Comparison of ENCODE assay signal across 8 mouse cellular contexts in the genomic region with DNA sequence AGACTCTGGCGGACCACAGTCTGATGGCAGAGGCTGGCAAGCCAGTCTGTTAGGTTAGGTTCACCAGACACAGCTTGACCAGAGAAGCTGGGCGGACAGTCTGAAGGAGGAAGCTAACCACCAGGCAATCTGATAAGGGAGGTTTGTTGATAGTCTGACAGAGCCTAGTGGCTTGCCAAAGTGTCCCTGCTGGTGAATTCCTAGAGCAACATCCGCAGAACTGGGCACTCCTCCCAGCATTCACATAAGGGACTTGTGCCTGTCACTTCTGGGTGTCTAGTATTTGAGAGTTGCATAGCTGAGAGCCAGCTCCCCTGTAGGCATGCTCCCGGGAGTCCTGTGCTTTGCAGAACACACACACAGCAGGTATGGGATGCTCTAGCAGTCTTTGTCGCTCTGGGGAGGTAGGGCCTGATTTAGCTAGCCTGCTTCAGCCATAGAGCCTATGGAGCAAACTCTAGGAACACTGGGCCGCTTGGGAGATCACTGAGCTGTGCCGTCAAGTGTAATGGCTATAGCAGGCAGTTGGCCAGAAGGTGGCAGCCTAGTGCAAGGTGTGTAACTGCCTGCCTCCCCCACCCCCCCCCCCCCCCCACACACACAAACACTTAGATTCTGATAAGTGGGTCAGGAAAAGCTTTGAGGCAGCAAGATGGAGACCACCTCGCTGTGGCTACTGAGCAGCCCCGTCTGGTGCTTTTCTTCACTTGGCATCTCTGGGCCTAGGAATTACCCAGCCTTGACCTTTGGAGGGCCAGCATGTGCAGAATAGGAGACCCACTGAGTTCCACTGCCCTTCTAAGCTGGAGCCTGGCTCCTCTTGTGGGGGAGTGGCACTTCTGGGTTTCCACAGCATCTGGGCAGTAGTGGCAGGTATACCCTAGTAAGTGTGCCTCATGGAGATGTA. TPM values are rescaled to one million over a fixed set of nuclear protein-coding genes. Genes with fewer than 3 reads are reported as not detected.
DNase-seq lines count a peak whose midpoint lies in the region; ATAC-seq and TF ChIP-seq lines count a peak whose summit lies in the region.

No protein-coding gene starts in this region.

- TF ChIP-seq EP300 in ES-Bruce4 (IDR thresholded peaks at IDR 0.05; ENCODE audit: insufficient read depth, low read depth, low read length): no peak

- H3K9me3 ChIP-seq in kidney, embryonic 15.5 days (replicated peaks): no peaks in the 10 kb centered on the region
- no peaks in the 10 kb centered on the region for H3K9me3 ChIP-seq in ES-Bruce4 (replicated peaks; ENCODE audit: control insufficient read depth, insufficient read depth, low read length, poor library complexity, severe bottlenecking)

- no peak overlapping the region for H3K9ac ChIP-seq in kidney, embryonic 15.5 days
- no peak overlapping the region for H3K9ac ChIP-seq in ES-Bruce4 (ENCODE audit: low read depth, poor library complexity, severe bottlenecking)

- ATAC-seq in kidney, embryonic 15.5 days (replicated peaks; ENCODE audit: low FRiP score): no peak
- no peak for ATAC-seq in erythroblast, adult 5-6 weeks (replicated peaks; ENCODE audit: low FRiP score, poor library complexity, severe bottlenecking)

- peak; percentile 69 for DNase-seq in kidney, adult 11 months
- DNase-seq in adrenal gland, postnatal 36 days: peak; percentile 69 to 79
- peak; percentile 48 for DNase-seq in induced T-regulatory cell, adult 2 months (ENCODE audit: low read depth)
- DNase-seq in lung, adult 2 months: peak; percentile 63
- peak; percentile 52 to 61 for DNase-seq in spleen, postnatal 36 days (ENCODE audit: low spot score in 2 of 2)

- WGBS in kidney, embryonic 15.5 days: 48% methylated on average over 9 of the region's 9 CpGs
- WGBS in lung, adult 2 months: 33% methylated on average over 9 of the region's 9 CpGs

- H3K4me2 ChIP-seq in kidney, embryonic 15.5 days: no peak overlapping the region

- peaks cover 37% of the 10 kb centered on the region for H3K4me1 ChIP-seq in kidney, embryonic 15.5 days
- H3K4me1 ChIP-seq in ES-Bruce4 (ENCODE audit: control insufficient read depth, insufficient read depth, low read length): peaks cover 5% of the 10 kb centered on the region
- peaks cover 12% of the 10 kb centered on the region for H3K4me1 ChIP-seq in lung, adult 2 months (ENCODE audit: control insufficient read depth, insufficient read depth, low read length)

- H3K27me3 ChIP-seq in kidney, embryonic 15.5 days: no peaks in the 10 kb centered on the region
- no peaks in the 10 kb centered on the region for H3K27me3 ChIP-seq in ES-Bruce4 (ENCODE audit: control insufficient read depth, insufficient read depth, low read length, poor library complexity, severe bottlenecking)

- no peak overlapping the region; the same call in 1 of the 2 replicates for H3K27ac ChIP-seq in kidney, embryonic 15.5 days
- H3K27ac ChIP-seq in ES-Bruce4 (ENCODE audit: insufficient read depth, low read length): no peak overlapping the region

- no peak overlapping the region for H3K4me3 ChIP-seq in kidney, embryonic 15.5 days (replicated peaks)
- H3K4me3 ChIP-seq in ES-Bruce4 (ENCODE audit: low read depth, low read length): no peak overlapping the region
- H3K4me3 ChIP-seq in lung, adult 2 months (replicated peaks; ENCODE audit: extremely low read depth, low read depth, low read length): no peak overlapping the region

- H3K36me3 ChIP-seq in kidney, embryonic 15.5 days: no peaks in the 10 kb centered on the region
- H3K36me3 ChIP-seq in ES-Bruce4 (ENCODE audit: control insufficient read depth, insufficient read depth, low read length, poor library complexity, severe bottlenecking): no peaks in the 10 kb centered on the region

- peak; percentile 67 for TF ChIP-seq CTCF in ES-Bruce4 (IDR thresholded peaks at IDR 0.05; ENCODE audit: low read depth, low read length)
- TF ChIP-seq CTCF in lung, adult 2 months (IDR thresholded peaks at IDR 0.05; ENCODE audit: insufficient read depth, low read length): peak; percentile 62

- no peak for TF ChIP-seq POLR2A in ES-Bruce4 (IDR thresholded peaks at IDR 0.05; ENCODE audit: insufficient read depth, low read length)
- no peak for TF ChIP-seq POLR2A in lung, adult 2 months (IDR thresholded peaks at IDR 0.05; ENCODE audit: borderline replicate concordance, extremely low read depth, low read depth, low read length)

RNA-seq across cellular contexts. Expression of a gene that starts 2.2 kb away (rescaled TPM):
- 40.3 and 46.8 TPM in 2 replicates for polyA plus RNA-seq in kidney, embryonic 15.5 days (2015; fragmentation: Nextera tagmentation; extraction: Ambion mirVana)
- polyA plus RNA-seq in ES-Bruce4 (2011; ENCODE audit: insufficient read depth, insufficient read length, low read depth, missing spikeins): 17.3 and 18.9 TPM in 2 replicates
- 1 to 10 TPM; 5.6 to 7.0 TPM for total RNA-seq in adrenal gland, postnatal 36 days (2021)
- polyA plus RNA-seq in lung, adult 2 months (2012; rRNA removed): 12.9 and 14.1 TPM in 2 replicates
- total RNA-seq in erythroblast, adult 5-6 weeks (2015; ENCODE audit: low replicate concordance): 0.84 TPM in 1 of 2 replicates, not detected in the other
- 0.09 TPM in 1 of 2 replicates, not detected in the other for total RNA-seq in erythroblast, adult 5-6 weeks (2017; ENCODE audit: low replicate concordance)

RNA-seq across cellular contexts. Expression of a gene that starts 48.2 kb away (rescaled TPM):
- polyA plus RNA-seq in kidney, embryonic 15.5 days (2015; fragmentation: Nextera tagmentation; extraction: Ambion mirVana): 7.9 and 10.3 TPM in 2 replicates
- polyA plus RNA-seq in ES-Bruce4 (2011; ENCODE audit: insufficient read depth, insufficient read length, low read depth, missing spikeins): 41.1 and 43.9 TPM in 2 replicates
- 1 to 10 TPM in 1 of 2 experiments, under 1 TPM in 1; 0.56 to 1.1 TPM for total RNA-seq in adrenal gland, postnatal 36 days (2021)
- 20.3 and 22.1 TPM in 2 replicates for polyA plus RNA-seq in lung, adult 2 months (2012; rRNA removed)
- total RNA-seq in erythroblast, adult 5-6 weeks (2015; ENCODE audit: low replicate concordance): not detected in 2 replicates
- not detected in 2 replicates for total RNA-seq in erythroblast, adult 5-6 weeks (2017; ENCODE audit: low replicate concordance)
